Mouse (Mus musculus) heart, embryonic 11.5 days (tissue): ENCODE results near the gene Jmjd8. TPM values are rescaled to one million over a fixed set of nuclear protein-coding genes. Genes with fewer than 3 reads are reported as not detected.

Experiments used
- ATAC-seq: fragments of 200-750 bp; cut with Nextera tagmentation; replicated peaks from 2 replicates; pipeline ENCODE4 v1.8.0; 2017; ENCODE audit warnings: moderate library complexity; ENCODE audit not compliant: insufficient number of reproducible peaks, low FRiP score, low TSS enrichment
- H3K27ac ChIP-seq: fragments of 300-500 bp; sonication (generic); 2 replicates; pipeline ENCODE4 v1.5.1; 2014; ENCODE audit warnings: mild to moderate bottlenecking, low read depth, low read length
- H3K27me3 ChIP-seq: fragments of 300-500 bp; sonication (generic); 2 replicates; pipeline ENCODE4 v1.6.1; 2014; ENCODE audit warnings: mild to moderate bottlenecking, low read length, mixed read lengths; ENCODE audit not compliant: control insufficient read depth, insufficient read depth
- H3K36me3 ChIP-seq: fragments of 300-500 bp; sonication (generic); 2 replicates; pipeline ENCODE4 v1.6.1; 2014; ENCODE audit warnings: mild to moderate bottlenecking, low read length, moderate library complexity, mixed read lengths; ENCODE audit not compliant: control insufficient read depth, insufficient read depth
- H3K4me1 ChIP-seq: fragments of 300-500 bp; sonication (generic); 2 replicates; pipeline ENCODE4 v1.6.1; 2014; ENCODE audit warnings: low read length; ENCODE audit not compliant: control insufficient read depth, insufficient read depth
- H3K4me2 ChIP-seq: fragments of 300-500 bp; sonication (generic); 2 replicates; pipeline ENCODE4 v1.6.1; 2014; ENCODE audit warnings: mild to moderate bottlenecking, moderate library complexity
- H3K4me3 ChIP-seq: fragments of 300-500 bp; sonication (generic); 2 replicates; pipeline ENCODE4 v1.5.1; 2014; ENCODE audit warnings: low read depth, low read length
- H3K9ac ChIP-seq: fragments of 300-500 bp; sonication (generic); 2 replicates; pipeline ENCODE4 v1.6.1; 2014; ENCODE audit warnings: mild to moderate bottlenecking, low read depth, low read length, moderate library complexity
- H3K9me3 ChIP-seq: fragments of 300-500 bp; sonication (generic); replicated peaks from 2 replicates; pipeline ENCODE4 v1.6.1; 2016; ENCODE audit warnings: low read length; ENCODE audit not compliant: control insufficient read depth
- WGBS: fragments of 180-500 bp; shearing (Covaris S2); extraction: QIAGEN DNeasy Blood & Tissue Kit; methylation state at CpG from one replicate; pipeline ENCODE4 v1.1.7; 2014; ENCODE audit not compliant: insufficient replicate concordance; 5-methylcytosine and 5-hydroxymethylcytosine counted together
- polyA plus RNA-seq: library from polyadenylated mRNA; unstranded; fragments of >200 nt; fragmentation: Nextera tagmentation; extraction: Ambion mirVana; gene quantifications from 2 replicates; pipeline ENCODE4 v1.2.1, GENCODE M21; 2014

The Jmjd8 gene
- polyA plus RNA-seq, 1 experiment from 2014 or later: 30.9 TPM

DNA sequence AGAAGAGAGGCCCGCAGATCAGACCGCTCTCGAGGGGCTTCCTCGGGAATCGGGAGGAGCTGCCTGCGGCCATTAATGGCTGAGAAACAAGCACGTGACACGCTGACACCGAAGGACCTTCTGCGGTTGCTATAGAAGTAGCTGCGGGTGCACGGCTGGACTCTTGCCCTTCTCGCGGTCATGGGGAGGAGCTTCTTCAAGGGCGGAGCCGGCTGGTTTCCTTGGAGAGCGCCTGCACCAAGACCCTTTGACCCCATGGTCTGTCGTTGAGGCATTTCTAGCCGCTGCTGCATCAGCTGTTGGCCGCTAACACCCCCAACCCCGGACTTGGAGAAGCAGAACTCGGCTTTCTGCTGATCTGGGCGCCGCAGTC, 4.6 kb downstream of the Jmjd8 start, which contains the start of gene Stub1:
Stub1 (minus strand) TSS at position 114 of the 373 bp plus-strand sequence.
- H3K4me2 ChIP-seq: peak within 1 kb of the TSS; percentile 98
- peaks cover 19% of the 10 kb centered on the region for H3K36me3 ChIP-seq
- peaks cover 73% of the 10 kb centered on the region for H3K4me1 ChIP-seq
- WGBS: under 1% methylated on average over 24 of the region's 24 CpGs
- H3K27ac ChIP-seq: peak within 1 kb of the TSS; percentile 99
- peak within 1 kb of the TSS; percentile 92 for H3K9ac ChIP-seq
- ATAC-seq: peak; percentile 73
- peak within 1 kb of the TSS; percentile 88 for H3K4me3 ChIP-seq
- H3K9me3 ChIP-seq: no peaks in the 10 kb centered on the region
- H3K27me3 ChIP-seq: no peaks in the 10 kb centered on the region

DNA sequence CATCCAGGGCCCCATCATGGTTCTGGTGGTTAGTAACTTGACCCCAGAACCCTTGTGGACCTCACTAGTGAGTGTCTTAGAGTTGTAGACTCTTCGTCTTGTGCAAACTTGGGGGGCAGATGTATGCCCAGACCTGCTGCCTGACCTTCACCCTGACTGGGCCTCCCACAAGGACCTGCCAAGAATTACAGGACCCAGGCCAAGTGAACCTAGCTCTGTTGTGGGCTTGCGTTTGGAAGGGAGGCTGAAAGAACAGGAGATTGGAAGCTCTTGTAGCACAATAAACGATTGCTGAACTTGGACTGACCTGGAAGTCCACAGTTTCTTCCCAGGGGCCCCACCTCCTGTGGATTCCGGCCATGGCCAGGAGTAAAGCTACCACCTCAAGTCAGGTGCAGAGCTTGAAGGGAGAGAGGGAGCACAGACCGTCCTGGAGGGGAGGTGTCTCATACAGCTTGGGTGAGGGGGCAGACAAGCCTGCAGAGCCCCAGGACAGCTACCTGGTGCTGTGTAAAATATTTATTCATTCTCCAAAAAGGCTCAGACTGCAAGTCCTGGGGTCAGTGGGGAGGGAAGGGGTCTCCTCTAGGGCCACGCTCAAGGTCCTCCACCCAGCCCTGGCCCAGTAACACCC, 5.4 kb downstream of the Jmjd8 start:
- peak overlapping the region; percentile 98 for H3K4me2 ChIP-seq
- H3K9ac ChIP-seq: peak overlapping the region; percentile 92
- peak overlapping the region; percentile 88 for H3K4me3 ChIP-seq
- WGBS: 39% methylated on average over 6 of the region's 6 CpGs
- no peaks in the 10 kb centered on the region for H3K9me3 ChIP-seq
- H3K27me3 ChIP-seq: no peaks in the 10 kb centered on the region
- ATAC-seq: no peak
- H3K27ac ChIP-seq: peak overlapping the region; percentile 99
- H3K4me1 ChIP-seq: peaks cover 69% of the 10 kb centered on the region
- peaks cover 22% of the 10 kb centered on the region for H3K36me3 ChIP-seq

DNA sequence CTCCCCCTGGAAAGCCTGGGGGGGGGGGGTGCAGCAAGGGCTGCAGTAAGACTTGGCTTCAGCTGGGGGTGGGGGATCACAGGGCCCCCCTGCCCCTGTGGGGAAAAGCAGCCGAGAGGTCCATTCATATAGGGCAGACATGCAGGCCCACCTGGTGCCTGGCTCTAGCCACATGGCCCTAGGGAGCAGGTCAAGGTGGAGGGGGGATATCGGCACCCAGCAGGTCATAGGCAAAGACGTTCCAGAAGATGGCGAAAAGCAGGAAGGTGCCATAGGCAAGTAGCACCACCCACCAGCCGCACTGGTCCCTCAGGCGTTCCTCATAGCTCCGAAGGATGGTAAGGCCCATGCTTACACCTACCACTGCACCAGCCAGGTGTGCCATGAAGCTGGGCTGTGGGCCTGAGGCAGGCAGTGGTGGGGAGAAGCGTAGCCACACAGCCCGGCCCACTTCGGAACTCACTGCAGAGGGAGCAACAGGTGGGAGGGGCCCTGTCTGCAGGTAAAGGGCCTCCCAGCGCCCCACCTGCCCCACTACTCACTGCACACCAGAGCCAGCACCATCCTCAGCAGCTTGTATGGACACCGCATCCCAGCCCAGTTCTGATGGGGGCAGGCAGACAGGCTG, 6.0 kb downstream of the Jmjd8 start:
- peak overlapping the region; percentile 98 for H3K4me2 ChIP-seq
- no peaks in the 10 kb centered on the region for H3K9me3 ChIP-seq
- peaks cover 27% of the 10 kb centered on the region for H3K36me3 ChIP-seq
- WGBS: 90% methylated on average over 12 of the region's 12 CpGs
- no peak for ATAC-seq
- peak overlapping the region; percentile 99; the same call in 1 of the 2 replicates for H3K27ac ChIP-seq
- H3K27me3 ChIP-seq: no peaks in the 10 kb centered on the region
- H3K4me1 ChIP-seq: peaks cover 66% of the 10 kb centered on the region
- H3K4me3 ChIP-seq: peak overlapping the region; percentile 88
- peak overlapping the region; percentile 92 for H3K9ac ChIP-seq

- Histone ChIP-seq H3K4me3 (peak overlapping the region; percentile 88; the same call in 1 of the 2 replicates), H3K27ac (no peak overlapping the region), H3K4me2 (peak overlapping the region; percentile 98), H3K4me1 (peaks cover 60% of the 10 kb centered on the region), H3K9me3 (no peaks in the 10 kb centered on the region), H3K27me3 (no peaks in the 10 kb centered on the region), H3K9ac (no peak overlapping the region), H3K36me3 (peaks cover 28% of the 10 kb centered on the region)
- no peak for ATAC-seq
- 92% methylated on average over 7 of the region's 7 CpGs for WGBS
Observed at GRCm38 (mm10) chr17:25835301-25835700, 6.6 kb downstream of the Jmjd8 start.

GRCm38 (mm10) chr17:25835816-25836215, 7.1 kb downstream of the Jmjd8 start:
- Histone ChIP-seq H3K9me3 (no peaks in the 10 kb centered on the region), H3K36me3 (peaks cover 28% of the 10 kb centered on the region), H3K4me2 (peak overlapping the region; percentile 86), H3K27ac (no peak overlapping the region), H3K9ac (peak overlapping the region; percentile 73), H3K4me3 (no peak overlapping the region), H3K27me3 (no peaks in the 10 kb centered on the region), H3K4me1 (peaks cover 56% of the 10 kb centered on the region)
- no peak for ATAC-seq
- 88% methylated on average over 16 of the region's 16 CpGs for WGBS

DNA sequence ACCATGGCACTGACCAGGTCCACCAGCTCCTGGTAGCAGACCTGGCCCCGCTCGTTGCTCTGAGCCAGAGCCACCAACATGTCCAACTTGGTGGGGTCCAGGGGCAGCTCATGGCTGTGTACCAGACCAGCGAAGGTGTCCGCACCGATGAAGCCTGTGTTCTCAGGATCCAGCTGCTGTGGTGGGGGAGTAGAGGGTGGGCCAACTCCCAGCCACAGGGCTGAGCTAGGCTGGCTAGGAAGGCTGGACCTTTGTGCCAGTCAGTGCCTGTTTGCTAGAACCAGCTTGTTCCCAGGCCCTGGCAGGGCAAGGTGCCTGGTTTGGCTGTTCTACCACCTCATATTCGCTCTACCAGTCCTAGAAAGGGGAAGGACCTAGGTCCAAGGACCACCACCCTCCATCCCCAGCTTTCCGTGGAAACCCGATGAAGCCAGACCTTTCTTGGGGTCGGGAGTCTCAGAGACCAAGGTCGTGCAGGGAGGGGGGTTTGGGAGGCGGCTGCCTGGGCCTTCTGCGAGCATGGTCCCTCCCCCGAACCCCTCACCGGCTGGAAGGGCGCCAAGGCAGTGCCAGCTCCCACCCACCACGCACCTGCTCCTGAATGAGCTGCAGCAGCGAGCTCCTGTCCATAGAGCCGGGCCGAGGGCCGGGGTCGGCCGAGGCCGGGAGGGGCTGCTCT, 7.9 kb downstream of the Jmjd8 start:
- Histone ChIP-seq H3K27me3 (no peaks in the 10 kb centered on the region), H3K9me3 (no peaks in the 10 kb centered on the region), H3K4me3 (peak overlapping the region; percentile 44), H3K27ac (peak overlapping the region; percentile 69), H3K4me2 (peak overlapping the region; percentile 86), H3K4me1 (peaks cover 50% of the 10 kb centered on the region), H3K9ac (peak overlapping the region; percentile 73), H3K36me3 (peaks cover 29% of the 10 kb centered on the region)
- no peak for ATAC-seq
- 23% methylated on average over 23 of the region's 23 CpGs for WGBS

DNA sequence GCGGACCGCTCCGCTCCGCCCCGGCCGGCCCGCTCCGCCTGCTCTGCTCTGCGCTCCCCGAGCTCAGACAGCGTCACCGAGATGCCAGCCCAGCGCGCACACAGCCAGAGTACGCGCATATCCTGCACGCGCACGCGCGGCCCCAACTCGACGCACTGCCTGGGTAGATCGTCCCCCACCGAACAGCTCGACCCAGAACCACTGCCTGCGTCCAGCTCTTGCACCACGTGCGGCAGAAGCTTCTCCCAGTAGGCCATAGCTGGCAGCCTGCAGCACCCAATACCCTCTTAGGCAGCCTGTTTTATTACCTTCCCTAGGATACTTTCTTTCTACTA, 8.4 kb downstream of the Jmjd8 start, which contains the start of gene Rhbdl1:
Rhbdl1 (minus strand) TSS at position 220 of the 335 bp plus-strand sequence.
- H3K36me3 ChIP-seq: peaks cover 33% of the 10 kb centered on the region
- peak within 1 kb of the TSS; percentile 69 for H3K27ac ChIP-seq
- H3K4me1 ChIP-seq: peaks cover 45% of the 10 kb centered on the region
- 3% methylated on average over 29 of the region's 29 CpGs for WGBS
- ATAC-seq: 0 out of 2 replicates have a peak, but pooled peaks have one; percentile 12
- peak within 1 kb of the TSS; percentile 44 for H3K4me3 ChIP-seq
- no peaks in the 10 kb centered on the region for H3K9me3 ChIP-seq
- peak within 1 kb of the TSS; percentile 73 for H3K9ac ChIP-seq
- no peaks in the 10 kb centered on the region for H3K27me3 ChIP-seq
- peak within 1 kb of the TSS; percentile 86 for H3K4me2 ChIP-seq

DNA sequence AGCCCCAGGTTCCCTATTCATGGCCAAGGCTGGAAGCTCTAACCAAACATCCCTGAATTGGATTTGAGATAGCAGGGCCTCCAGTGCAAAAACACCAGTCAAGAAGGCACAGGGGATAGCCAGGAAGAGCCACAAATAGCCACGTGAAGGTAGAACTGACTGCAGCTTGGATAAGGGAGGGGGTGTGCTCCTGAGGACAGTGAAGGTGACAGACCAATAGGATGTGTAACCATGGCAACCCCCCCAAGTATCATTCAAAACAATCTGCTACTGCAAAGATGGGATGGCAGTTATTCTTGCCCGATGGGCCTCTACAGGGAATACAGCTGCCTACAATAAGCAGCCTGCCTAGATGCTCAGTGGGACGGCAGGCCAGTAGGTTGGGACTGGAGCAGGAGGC, 8.9 kb downstream of the Jmjd8 start:
- peak overlapping the region; percentile 69 for H3K27ac ChIP-seq
- no peaks in the 10 kb centered on the region for H3K9me3 ChIP-seq
- peak overlapping the region; percentile 86 for H3K4me2 ChIP-seq
- no peak overlapping the region for H3K4me3 ChIP-seq
- peak overlapping the region; percentile 22; the same call in 1 of the 2 replicates for H3K9ac ChIP-seq
- peaks cover 37% of the 10 kb centered on the region for H3K36me3 ChIP-seq
- WGBS: 51% methylated on average over 3 of the region's 3 CpGs
- peaks cover 44% of the 10 kb centered on the region for H3K4me1 ChIP-seq
- ATAC-seq: no peak
- no peaks in the 10 kb centered on the region for H3K27me3 ChIP-seq
